Mouse (Mus musculus) forebrain, embryonic 14.5 days (tissue): ENCODE data around the gene Tsnax. TPM values are rescaled to one million over a fixed set of nuclear protein-coding genes. Genes with fewer than 3 reads are reported as not detected.

Source experiments
- ATAC-seq: fragments of 200-750 bp; cut with Nextera tagmentation; 2 replicates; pipeline ENCODE4 v1.8.0; 2017; ENCODE audit warnings: mild to moderate bottlenecking, moderate library complexity
- DNase-seq: peaks from one replicate; pipeline ENCODE4 v3.0.0-alpha.2; 2015; ENCODE audit warnings: low spot score
- H3K27ac ChIP-seq: fragments of 300-500 bp; sonication (generic); 2 replicates; pipeline ENCODE4 v1.5.1; 2014; ENCODE audit warnings: low read depth, mild to moderate bottlenecking, control low read depth, low read length, moderate library complexity
- H3K27me3 ChIP-seq: fragments of 300-500 bp; sonication (generic); replicated peaks from 2 replicates; pipeline ENCODE4 v1.6.1; 2014; ENCODE audit warnings: low read length, control low read depth, mixed read lengths; ENCODE audit not compliant: control insufficient read depth, insufficient read depth
- H3K36me3 ChIP-seq: fragments of 300-500 bp; sonication (generic); 2 replicates; pipeline ENCODE4 v1.6.1; 2014; ENCODE audit warnings: low read length, control low read depth; ENCODE audit not compliant: control insufficient read depth, insufficient read depth
- H3K4me1 ChIP-seq: fragments of 300-500 bp; sonication (generic); 2 replicates; pipeline ENCODE4 v1.6.1; 2014; ENCODE audit warnings: antibody characterized with exemption, low read length, control low read depth; ENCODE audit not compliant: control insufficient read depth, insufficient read depth
- H3K4me2 ChIP-seq: fragments of 300-500 bp; sonication (generic); 2 replicates; pipeline ENCODE4 v1.6.1; 2014; ENCODE audit warnings: mild to moderate bottlenecking, control low read depth, low read length
- H3K4me3 ChIP-seq: fragments of 300-500 bp; sonication (generic); 2 replicates; pipeline ENCODE4 v1.5.1; 2014; ENCODE audit warnings: low read depth, low read length, control low read depth
- H3K9ac ChIP-seq: fragments of 300-500 bp; sonication (generic); 2 replicates; pipeline ENCODE4 v1.6.1; 2014; ENCODE audit warnings: mild to moderate bottlenecking, low read length, control low read depth, moderate library complexity
- H3K9me3 ChIP-seq: fragments of 300-500 bp; sonication (generic); replicated peaks from 2 replicates; pipeline ENCODE4 v1.6.1; 2016; ENCODE audit warnings: low read length, control low read depth, mixed read lengths; ENCODE audit not compliant: control insufficient read depth
- WGBS: fragments of 180-500 bp; shearing (Covaris S2); extraction: QIAGEN DNeasy Blood & Tissue Kit; methylation state at CpG from one replicate; pipeline ENCODE4 v1.1.7; 2014; 5-methylcytosine and 5-hydroxymethylcytosine counted together
- polyA plus RNA-seq: library from polyadenylated mRNA; unstranded; fragments of >200 nt; fragmentation: Nextera tagmentation; extraction: Ambion mirVana; gene quantifications from 2 replicates; pipeline ENCODE4 v1.2.1, GENCODE M21; 2014

Gene Tsnax
- polyA plus RNA-seq, 1 experiment from 2014 or later = 171 TPM

DNA sequence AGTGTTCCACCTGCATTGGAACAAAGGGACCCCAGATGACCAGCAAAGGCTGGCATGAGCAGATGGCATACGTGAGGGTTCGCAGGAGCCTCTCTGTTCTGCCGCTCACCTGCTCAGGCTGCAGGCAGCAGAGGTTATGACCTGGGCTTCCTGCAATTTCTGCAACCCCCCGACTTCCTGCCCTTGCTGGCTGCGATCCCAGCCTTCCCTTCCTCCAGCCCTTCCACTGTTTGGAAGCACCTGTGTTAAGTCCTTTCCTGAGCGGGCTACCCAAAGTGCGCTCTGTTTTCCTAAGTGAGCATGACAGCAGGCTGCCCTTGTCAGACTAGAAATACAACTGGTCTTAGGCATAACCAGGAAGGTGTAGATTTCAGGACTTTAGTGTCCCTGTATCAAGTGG is 24.3 kb downstream of the Tsnax start:
- no peak for DNase-seq

DNA sequence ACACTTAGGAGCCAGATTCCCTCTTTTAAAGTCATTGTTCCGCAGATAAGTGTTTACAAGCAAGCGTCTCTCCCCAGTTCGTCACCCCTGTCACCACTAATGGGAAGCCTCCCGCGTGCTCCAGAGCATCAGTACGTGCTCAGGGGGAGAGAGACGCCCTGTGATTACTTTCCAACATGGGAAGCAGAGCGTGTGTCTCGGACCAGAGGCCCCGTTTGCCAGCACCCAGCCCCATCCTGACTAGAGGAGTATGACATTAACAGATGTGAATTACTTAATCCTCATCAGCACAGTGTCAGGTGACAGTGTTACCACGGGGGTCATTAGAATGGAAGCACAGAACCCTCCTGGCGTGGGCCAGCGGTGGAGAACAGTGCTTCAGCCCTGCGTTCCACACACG is 25.9 kb downstream of the Tsnax start:
- Histone ChIP-seq H3K4me2 (no peak overlapping the region), H3K27me3 (no peaks in the 10 kb centered on the region), H3K9ac (no peak overlapping the region), H3K36me3 (peaks cover 49% of the 10 kb centered on the region), H3K4me1 (no peaks in the 10 kb centered on the region), H3K27ac (no peak overlapping the region), H3K4me3 (no peak overlapping the region), H3K9me3 (no peaks in the 10 kb centered on the region)
- no peak for ATAC-seq
- WGBS = 91% methylated on average over 15 of the region's 15 CpGs
- no peak for DNase-seq

More for the DNA sequence above, 24.3 kb downstream of the Tsnax start:
- Histone ChIP-seq H3K4me2 (no peak overlapping the region), H3K4me3 (no peak overlapping the region), H3K27me3 (no peaks in the 10 kb centered on the region), H3K9me3 (no peaks in the 10 kb centered on the region), H3K27ac (no peak overlapping the region), H3K36me3 (peaks cover 65% of the 10 kb centered on the region), H3K4me1 (no peaks in the 10 kb centered on the region), H3K9ac (no peak overlapping the region)
- WGBS = 98% methylated on average over 7 of the region's 7 CpGs
- no peak for ATAC-seq

DNA sequence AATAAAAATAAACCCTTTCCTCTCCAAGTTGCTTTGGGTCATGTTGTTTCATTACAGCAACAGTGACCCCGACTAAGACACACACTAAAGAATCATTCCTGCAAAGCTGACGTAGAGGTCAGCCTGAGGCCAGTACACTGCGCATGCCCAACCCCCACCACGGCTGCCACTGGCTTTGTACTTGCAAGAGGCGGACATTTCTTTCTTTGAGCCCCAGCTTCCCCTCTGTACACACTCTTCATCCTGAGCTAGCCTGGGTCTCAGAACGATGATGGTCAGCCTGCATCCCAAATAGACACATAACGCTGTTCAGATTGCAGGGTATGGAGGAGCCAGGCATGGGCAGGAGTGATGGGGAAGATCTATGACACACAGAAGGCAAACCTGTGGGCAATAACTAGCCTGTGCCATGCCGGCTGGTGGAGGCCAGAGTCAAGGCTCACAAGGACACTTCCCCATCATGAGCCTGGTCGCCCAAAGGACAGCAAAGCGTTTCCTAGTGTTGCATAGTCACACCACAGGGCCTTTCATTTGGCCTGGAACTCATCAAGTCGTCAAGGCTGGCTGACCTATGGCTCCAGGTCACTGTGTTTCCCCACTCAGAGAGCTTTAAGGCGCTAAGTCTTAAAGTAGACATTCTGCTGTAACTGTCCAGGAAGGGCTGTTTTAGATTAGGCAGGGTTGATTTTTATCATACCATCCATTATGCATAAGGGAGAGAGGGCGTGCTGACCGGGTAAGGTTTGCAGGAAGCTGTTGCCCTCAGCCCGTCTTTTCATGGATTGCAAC is 28.0 kb downstream of the Tsnax start:
- Histone ChIP-seq H3K27ac (no peak overlapping the region), H3K9ac (no peak overlapping the region), H3K9me3 (no peaks in the 10 kb centered on the region), H3K4me2 (no peak overlapping the region), H3K4me3 (no peak overlapping the region), H3K4me1 (no peaks in the 10 kb centered on the region), H3K36me3 (peaks cover 34% of the 10 kb centered on the region), H3K27me3 (no peaks in the 10 kb centered on the region)
- no peak for ATAC-seq
- 87% methylated on average over 15 of the region's 15 CpGs for WGBS
- DNase-seq = no peak

DNA sequence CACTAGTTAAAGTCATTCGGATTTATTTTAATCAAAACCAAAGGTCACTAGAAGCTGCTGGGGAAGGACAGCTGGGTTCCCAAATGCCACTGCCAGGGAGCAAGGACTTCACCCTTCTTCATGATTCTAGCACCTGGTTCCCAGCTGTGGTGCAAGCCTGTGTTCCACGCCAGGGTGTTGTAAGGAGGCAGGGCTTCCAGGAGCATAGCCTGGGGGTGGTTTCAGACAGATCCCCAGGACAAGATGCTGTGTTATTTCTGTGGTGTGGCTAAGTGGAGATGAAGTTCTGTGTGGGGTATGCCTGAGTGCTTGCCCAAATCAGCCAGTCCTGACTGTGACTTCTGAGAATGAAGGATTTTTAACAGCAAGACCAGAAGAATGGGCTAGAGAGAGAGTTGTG is 28.7 kb downstream of the Tsnax start:
- ATAC-seq = no peak
- no peak overlapping the region for H3K4me3 ChIP-seq
- H3K27me3 ChIP-seq = no peaks in the 10 kb centered on the region
- H3K9ac ChIP-seq = no peak overlapping the region
- no peak overlapping the region for H3K4me2 ChIP-seq
- 78% methylated on average over 2 of the region's 2 CpGs for WGBS
- H3K4me1 ChIP-seq = no peaks in the 10 kb centered on the region
- DNase-seq = no peak
- no peak overlapping the region for H3K27ac ChIP-seq
- H3K36me3 ChIP-seq = peaks cover 28% of the 10 kb centered on the region
- H3K9me3 ChIP-seq = no peaks in the 10 kb centered on the region

DNA sequence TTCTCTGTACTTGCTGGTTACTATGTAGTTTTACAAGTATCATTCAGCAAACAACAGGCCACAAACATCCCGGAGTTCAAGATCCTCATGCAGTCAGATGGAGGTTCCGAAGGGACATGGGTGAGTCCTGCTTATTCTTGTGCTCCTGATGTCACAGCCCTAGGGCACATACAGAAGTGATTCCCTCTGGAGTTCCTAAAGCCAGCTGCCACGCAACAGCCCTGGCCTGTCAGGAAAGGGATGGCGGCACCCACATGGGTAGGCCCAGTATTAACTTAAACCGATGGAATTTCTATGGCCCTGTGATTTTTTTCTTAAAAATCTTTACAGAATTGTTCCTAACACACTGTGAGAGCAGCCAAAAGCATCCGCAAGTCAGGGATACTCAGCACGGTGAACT is 30.6 kb downstream of the Tsnax start:
- Histone ChIP-seq H3K36me3 (peaks cover 18% of the 10 kb centered on the region), H3K4me3 (no peak overlapping the region), H3K4me1 (no peaks in the 10 kb centered on the region), H3K27ac (no peak overlapping the region), H3K9ac (no peak overlapping the region), H3K27me3 (no peaks in the 10 kb centered on the region), H3K4me2 (no peak overlapping the region), H3K9me3 (no peaks in the 10 kb centered on the region)
- no peak for DNase-seq
- WGBS = 90% methylated on average over 7 of the region's 7 CpGs
- ATAC-seq = no peak

DNA sequence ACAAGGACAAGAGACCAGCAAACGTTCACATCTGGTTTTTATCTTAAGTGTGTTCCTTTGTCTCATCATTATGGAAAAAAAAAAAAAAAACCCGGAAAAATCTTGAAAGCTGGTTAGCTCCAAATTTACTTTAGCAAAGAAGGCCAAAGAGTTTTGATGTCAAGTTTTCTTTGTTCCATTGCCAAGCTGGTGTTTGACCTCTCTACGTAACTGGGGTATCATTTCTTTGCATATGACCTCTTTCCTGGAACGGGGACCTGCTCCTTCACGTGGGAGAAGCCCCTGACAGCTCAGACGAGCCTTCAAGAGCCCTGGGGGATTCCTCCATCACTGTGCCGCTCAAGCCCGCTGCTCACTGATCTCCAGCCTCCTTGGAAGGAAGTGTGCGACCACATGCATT is 31.1 kb downstream of the Tsnax start:
- no peak overlapping the region for H3K9ac ChIP-seq
- 54% methylated on average over 9 of the region's 9 CpGs for whole genome bisulfite sequencing
- no peak overlapping the region for H3K4me3 ChIP-seq
- H3K27ac ChIP-seq = no peak overlapping the region
- H3K4me1 ChIP-seq = no peaks in the 10 kb centered on the region
- ATAC-seq = no peak
- DNase-seq = no peak
- no peaks in the 10 kb centered on the region for H3K9me3 ChIP-seq
- no peak overlapping the region for H3K4me2 ChIP-seq
- H3K36me3 ChIP-seq = peaks cover 15% of the 10 kb centered on the region
- H3K27me3 ChIP-seq = no peaks in the 10 kb centered on the region

DNA sequence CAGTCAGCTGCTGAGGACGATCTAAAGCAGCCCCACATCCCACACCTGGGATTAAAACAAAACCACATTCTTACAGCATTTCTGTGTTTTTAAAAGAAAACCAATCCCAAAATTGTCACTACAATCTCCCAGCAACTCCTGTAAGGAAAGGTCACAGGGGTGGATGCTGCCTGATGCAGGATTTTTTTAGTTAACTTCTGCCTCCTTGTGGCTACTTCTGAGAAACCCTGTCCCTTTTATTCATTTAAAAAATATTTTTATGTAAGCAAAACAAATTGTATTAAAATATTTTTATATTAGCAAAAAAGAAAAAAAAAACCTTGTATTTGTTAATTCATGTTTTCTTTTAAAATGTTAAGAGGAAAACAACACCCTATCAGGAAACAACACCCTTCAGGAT is 33.0 kb downstream of the Tsnax start:
- WGBS = 88% methylated on average over 1 of the region's 1 CpGs
- Histone ChIP-seq H3K4me3 (no peak overlapping the region), H3K4me2 (no peak overlapping the region), H3K27ac (no peak overlapping the region), H3K27me3 (no peaks in the 10 kb centered on the region), H3K36me3 (no peaks in the 10 kb centered on the region), H3K4me1 (no peaks in the 10 kb centered on the region), H3K9ac (no peak overlapping the region), H3K9me3 (no peaks in the 10 kb centered on the region)
- no peak for DNase-seq
- ATAC-seq = no peak

DNA sequence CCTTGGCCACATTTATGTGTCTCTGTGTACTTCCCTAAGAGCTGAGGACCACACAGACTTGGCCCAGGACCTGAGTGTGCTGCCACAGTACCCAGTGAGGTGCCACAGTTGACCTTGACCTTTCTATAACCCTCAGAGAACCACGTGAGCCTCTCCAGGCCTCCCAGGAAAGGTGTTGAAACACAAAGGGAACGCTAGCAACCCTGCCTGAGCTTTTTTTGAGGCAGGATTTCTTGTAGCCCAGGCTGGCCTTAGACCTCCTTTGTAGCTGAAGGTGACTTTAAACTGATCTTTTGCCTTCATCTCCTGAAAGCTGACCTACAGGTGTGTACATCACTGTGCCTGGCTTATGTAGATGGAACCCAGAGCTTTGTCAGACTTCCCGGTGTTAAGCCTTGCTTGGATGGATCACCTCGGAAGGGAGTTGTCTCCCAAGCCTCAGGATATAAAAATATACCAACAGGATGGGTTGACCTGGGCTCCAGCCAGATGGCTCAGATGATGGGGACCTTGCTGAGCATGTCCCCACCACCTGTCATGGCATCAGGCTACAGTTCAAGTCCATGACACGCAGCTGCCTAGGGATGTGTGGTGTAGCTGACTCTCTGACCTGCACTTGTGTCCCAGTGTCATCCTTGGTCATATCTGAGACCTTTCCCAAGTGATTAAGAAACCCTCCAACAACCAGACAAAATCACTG is 36.4 kb downstream of the Tsnax start:
- no peak for ATAC-seq
- H3K27me3 ChIP-seq = peaks cover 15% of the 10 kb centered on the region
- H3K9me3 ChIP-seq = no peaks in the 10 kb centered on the region
- H3K9ac ChIP-seq = no peak overlapping the region
- WGBS = 71% methylated on average over 5 of the region's 5 CpGs
- no peak overlapping the region for H3K4me2 ChIP-seq
- H3K4me3 ChIP-seq = no peak overlapping the region
- H3K4me1 ChIP-seq = no peaks in the 10 kb centered on the region
- no peaks in the 10 kb centered on the region for H3K36me3 ChIP-seq
- H3K27ac ChIP-seq = no peak overlapping the region
- DNase-seq = no peak

DNA sequence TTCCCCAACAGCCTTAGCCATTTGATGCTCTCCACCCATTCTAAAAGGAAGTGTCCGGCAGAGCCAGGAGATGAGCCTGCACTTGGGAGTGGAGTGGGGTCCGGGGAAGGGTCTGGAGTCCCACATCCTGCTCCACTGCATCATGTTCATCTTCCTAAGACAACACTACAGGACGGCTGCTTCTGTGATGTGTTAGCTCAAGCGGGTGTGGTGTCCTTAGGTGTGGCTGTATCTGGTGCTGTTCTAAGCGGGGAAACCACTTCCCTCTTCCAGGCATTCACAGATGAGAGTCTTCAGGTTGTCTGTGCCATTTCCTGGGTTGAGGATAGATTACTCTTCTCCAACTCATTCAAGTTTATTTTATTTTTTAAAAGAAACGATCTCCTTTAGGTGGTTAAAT is 37.0 kb downstream of the Tsnax start:
- Histone ChIP-seq H3K4me2 (no peak overlapping the region), H3K27me3 (peaks cover 21% of the 10 kb centered on the region)

More for the DNA sequence above, 37.0 kb downstream of the Tsnax start:
- DNase-seq = no peak
- ATAC-seq = no peak
- H3K4me3 ChIP-seq = no peak overlapping the region
- H3K4me1 ChIP-seq = no peaks in the 10 kb centered on the region
- WGBS = 85% methylated on average over 6 of the region's 6 CpGs
- H3K9me3 ChIP-seq = no peaks in the 10 kb centered on the region
- no peak overlapping the region for H3K9ac ChIP-seq
- H3K27ac ChIP-seq = no peak overlapping the region
- H3K36me3 ChIP-seq = no peaks in the 10 kb centered on the region
